Mouse (Mus musculus) cerebellum, adult 9-11 months (tissue): ENCODE results near the gene Gm6408.
"Not testable (repeated sequence)": the region's sequence is repeated elsewhere in the genome, so short reads cannot be mapped to it uniquely, and the experiment has no call there.

Experiments
- DNase-seq: peaks from one replicate; pipeline ENCODE4 v3.0.0; 2022

The Gm6408 gene

DNA sequence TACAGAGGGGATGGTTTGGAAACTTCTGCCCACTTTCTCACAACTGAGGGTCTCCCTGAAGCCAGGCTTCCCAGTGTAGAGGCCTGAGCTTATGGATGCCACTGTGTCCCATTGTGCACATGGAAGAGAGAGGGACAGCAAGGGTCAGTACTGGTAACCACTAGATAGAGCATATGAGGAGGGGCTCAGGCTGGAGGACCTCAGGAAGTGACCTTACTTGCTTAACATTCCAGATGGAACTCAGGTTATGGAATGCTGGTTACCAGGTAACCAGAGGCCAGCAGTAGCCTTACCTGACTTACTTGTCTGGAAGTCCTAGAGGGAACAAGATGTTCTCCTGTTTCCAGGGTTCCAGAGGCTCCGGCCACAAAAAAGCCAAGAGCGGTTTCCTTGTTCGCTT lies at the start of gene Gm6408:
Gene Gm6408, plus strand, starts transcription at position 301 of the 400 bp plus-strand sequence.
- DNase-seq = not testable (repeated sequence)

DNA sequence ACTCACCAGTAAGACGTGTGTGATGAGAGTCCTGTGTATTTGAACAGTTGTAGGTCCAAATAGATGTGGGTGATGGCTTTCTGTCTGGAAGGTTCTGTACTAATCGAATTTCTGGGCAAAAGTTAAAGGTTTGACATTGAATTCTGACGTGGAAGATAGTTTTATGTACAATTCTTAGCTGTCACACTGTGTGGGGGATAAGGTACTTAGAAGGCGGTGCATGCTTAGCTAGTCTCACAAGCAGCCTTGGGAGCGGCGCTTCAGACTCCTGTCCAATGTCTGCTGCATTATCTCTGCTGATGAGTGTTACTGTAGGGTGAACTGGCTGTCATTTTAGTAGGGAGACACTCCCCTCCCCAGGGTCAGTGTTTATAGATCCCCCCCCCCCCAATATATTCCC lies 49.3 kb upstream of the Gm6408 start:
- no peak for DNase-seq

DNA sequence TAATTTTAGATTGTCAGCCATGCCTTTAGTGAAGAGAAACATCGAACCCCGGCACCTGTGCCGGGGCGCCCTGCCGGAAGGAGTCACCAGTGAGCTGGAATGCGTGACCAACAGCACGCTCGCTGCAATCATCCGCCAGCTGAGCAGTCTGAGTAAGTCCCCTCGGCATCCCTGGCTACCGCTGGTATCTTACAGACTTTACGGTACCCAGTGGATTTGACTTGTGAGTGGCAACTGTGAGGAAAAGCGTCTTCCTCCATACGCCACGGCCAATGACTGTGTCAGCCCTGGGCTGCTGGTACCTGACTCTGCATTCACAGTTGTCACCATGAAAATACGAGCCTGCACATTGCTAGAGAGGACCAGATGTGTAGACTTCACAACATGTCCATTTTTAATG lies 46.4 kb upstream of the Gm6408 start:
- no peak for DNase-seq

- no peak for DNase-seq
Measured at GRCm38 (mm10) chr5:146436796-146437195, 45.0 kb upstream of the Gm6408 start.

- no peak for DNase-seq
Measured at GRCm38 (mm10) chr5:146439152-146439781, 42.5 kb upstream of the Gm6408 start.

DNA sequence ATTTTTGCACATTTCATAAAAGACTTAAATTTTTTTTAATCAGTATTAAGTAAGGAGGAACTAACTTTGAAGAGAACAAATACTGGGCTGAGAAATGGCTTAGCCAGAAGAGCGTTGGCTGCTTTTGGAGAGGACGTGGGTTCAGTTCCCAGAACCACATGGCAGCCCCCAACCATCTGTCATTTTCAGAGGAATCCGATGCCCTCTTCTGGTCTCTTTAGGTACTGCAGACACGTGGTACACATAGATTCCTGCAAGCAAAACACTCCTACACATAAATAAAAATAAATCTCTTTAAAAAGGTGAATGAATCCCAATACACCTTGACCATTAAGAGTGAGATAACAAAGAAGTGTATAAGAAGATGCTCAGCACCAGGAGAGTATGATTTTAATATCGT lies 41.5 kb upstream of the Gm6408 start:
- no peak for DNase-seq

DNA sequence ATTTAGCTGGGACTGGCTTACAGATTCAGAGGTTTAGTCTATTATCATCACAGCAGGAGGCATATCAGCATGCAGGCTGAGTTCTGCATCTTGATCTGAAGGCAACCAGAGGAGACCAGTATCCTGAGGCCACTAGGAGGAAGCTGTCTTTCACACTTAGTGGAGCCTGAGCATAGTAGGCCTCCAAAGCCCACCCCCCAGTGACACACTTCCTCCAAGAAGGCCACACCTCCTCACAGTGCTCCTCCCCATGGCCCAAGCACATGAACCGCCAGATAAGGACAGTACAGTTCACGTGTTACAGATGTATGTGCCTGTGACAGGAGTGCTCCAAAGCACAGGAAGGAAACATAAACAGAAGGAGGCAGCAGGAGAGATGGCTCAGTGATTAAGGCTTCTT lies 39.0 kb upstream of the Gm6408 start:
- DNase-seq = no peak

DNA sequence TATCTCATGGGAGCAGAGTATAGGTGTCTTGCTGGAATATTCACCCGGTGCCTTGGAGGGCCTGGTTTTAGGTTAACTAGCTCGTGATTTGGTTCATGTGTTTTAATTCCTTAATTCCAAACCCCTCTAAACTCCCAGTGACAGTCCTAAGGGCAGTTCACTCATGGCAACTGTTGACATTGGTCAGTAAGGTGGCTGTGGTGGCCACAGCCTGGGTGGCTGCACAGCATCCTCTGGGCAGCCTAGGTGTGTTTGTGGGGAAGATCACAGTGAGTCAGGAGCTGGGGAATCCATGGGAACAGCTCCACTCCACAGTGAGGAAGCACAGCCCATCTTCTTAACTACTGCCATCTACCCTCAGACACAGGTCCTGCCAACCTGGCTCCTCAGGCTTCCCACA lies 35.1 kb upstream of the Gm6408 start:
- DNase-seq = no peak

- no peak for DNase-seq
Measured at GRCm38 (mm10) chr5:146451592-146452254, 30.0 kb upstream of the Gm6408 start.

DNA sequence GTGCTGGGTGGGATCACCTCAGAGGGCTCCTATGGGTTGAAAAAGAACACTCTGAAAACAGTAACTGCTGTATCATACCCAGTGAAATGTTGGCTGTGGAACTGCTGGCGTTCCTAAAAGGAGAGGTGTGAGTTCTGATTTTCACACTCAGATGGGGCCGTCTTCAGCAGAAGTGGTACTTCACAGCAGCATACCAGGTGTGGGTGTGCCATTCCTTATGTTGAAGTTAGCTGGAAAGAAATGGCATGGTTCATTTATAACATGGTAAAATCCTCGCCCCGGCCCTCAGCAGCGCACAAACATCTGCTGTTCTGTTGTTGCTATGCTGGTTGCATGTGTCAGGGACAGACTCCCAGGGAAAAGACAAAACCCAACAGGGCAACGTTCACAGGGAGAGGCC lies 28.2 kb upstream of the Gm6408 start:
- DNase-seq = no peak

GRCm38 (mm10) chr5:146461612-146462011 lies 20.2 kb upstream of the Gm6408 start:
- DNase-seq = no peak

DNA sequence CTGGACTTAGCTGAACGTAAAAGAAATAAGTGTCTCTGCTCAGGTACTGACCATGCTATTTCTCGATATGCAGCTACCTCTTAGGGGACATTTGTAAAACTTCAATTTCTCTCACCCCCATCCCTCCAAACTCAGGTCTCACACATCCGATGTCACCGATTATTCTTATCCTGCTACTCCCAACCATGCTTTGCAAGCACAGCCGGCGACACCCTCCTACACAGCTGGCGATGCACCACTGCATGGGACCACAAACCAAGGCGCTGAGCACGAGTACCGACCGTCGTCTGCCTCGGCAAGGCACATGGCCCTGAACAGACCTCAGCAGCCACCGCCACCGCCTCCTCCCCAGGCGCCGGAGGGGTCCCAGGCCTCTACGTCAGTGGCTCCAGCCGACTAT lies 15.1 kb upstream of the Gm6408 start:
- DNase-seq = no peak

- DNase-seq = no peak
Measured at GRCm38 (mm10) chr5:146468311-146468710, 13.5 kb upstream of the Gm6408 start.

DNA sequence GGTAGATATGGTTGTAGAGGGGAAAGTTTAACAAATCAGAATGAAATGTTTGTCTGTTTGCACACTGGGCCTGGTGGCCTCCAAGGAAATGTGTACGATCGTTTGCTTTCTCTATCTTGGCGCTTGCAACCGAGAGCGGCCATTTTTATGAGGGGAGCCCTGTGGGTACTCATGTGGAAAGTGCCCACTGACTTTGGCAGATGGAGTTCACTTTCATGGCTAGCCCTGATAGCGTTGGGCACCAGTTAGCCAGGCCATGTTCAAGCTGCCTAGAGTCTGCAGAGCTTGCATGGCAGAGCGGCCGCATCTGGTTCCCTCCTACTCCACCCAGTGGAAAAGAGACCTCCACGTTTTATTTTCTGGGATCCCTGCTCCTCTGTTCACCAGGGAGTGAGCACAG lies 10.9 kb upstream of the Gm6408 start:
- no peak for DNase-seq

- DNase-seq = no peak
Measured at GRCm38 (mm10) chr5:146471311-146471710, 10.5 kb upstream of the Gm6408 start.

GRCm38 (mm10) chr5:146471821-146472220 lies 9.9 kb upstream of the Gm6408 start:
- DNase-seq = no peak

GRCm38 (mm10) chr5:146479564-146479963 lies 2.2 kb upstream of the Gm6408 start:
- peak; percentile 53 for DNase-seq

DNA sequence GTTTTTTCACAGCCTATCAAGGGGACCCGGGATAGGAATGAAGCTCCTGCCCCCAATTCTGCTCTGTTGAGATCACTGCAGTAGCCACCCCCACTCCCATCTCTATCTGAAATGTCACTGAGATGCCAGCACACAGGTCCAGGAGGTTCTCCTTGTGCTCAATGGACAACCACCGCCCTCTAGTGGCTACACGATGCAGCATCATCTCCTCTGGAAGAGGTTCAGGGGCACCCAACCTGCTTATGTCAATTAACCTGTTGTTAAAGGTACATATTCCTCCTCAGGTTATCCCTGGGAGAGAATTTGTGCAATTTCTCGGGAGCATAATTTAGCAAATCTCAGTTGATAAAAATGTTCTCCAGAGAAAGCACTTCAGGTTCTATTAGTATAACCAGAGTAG lies 7.2 kb downstream of the Gm6408 start:
- peak; percentile 21 for DNase-seq

GRCm38 (mm10) chr5:146491063-146491462 lies 9.3 kb downstream of the Gm6408 start, which contains the start of gene Gm6370:
Gene Gm6370 (plus strand): TSS chr5:146491363.
- not testable (repeated sequence) for DNase-seq

DNA sequence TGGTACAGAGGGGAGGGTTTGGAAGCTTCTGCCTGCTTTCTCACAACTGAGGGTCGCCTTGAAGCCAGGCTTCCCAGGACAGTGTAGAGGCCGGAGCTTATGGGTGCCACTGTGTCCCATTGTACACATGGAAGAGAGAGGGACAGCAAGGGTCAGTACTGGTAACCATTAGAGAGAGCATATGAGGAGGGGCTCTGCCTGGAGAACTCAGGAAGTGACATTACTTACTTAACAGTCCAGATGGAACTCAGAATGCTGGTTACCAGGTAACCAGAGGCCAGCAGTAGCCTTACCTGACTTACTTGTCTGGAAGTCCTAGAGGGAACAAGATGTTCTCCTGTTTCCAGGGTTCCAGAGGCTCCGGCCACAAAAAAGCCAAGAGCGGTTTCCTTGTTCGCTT lies 20.3 kb downstream of the Gm6408 start, which contains the start of gene 4930449I24Rik:
Gene 4930449I24Rik, plus strand, starts transcription at position 301 of the 400 bp plus-strand sequence.
- not testable (repeated sequence) for DNase-seq

- DNase-seq = not testable (repeated sequence)
Measured at GRCm38 (mm10) chr5:146513823-146514222, 32.1 kb downstream of the Gm6408 start, which contains the start of gene Gm3402. Gene Gm3402 (plus strand): TSS chr5:146514123.

DNA sequence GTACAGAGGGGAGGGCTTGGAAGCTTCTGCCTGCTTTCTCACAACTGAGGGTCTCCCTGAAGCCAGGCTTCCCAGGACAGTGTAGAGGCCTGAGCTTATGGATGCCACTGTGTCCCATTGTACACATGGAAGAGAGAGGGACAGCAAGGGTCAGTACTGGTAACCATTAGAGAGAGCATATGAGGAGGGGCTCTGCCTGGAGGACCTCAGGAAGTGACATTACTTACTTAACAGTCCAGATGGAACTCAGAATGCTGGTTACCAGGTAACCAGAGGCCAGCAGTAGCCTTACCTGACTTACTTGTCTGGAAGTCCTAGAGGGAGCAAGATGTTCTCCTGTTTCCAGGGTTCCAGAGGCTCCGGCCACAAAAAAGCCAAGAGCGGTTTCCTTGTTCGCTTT lies 43.7 kb downstream of the Gm6408 start, which contains the start of gene Gm3404:
Gene Gm3404, plus strand, starts transcription at position 301 of the 400 bp plus-strand sequence.
- DNase-seq = not testable (repeated sequence)
